Comparison of ENCODE assay signal across 8 mouse cellular contexts in genomic region chr5:21056595-21056994, GRCm38 (mm10). TPM values are rescaled to one million over a fixed set of nuclear protein-coding genes. Genes with fewer than 3 reads are reported as not detected.
DNase-seq lines count a peak whose midpoint lies in the region; ATAC-seq and TF ChIP-seq lines count a peak whose summit lies in the region.

No protein-coding gene starts in this region.

- H3K36me3 ChIP-seq in neural tube, embryonic 11.5 days (ENCODE audit: control insufficient read depth, insufficient read depth, low read length) = no peaks in the 10 kb centered on the region
- H3K36me3 ChIP-seq in limb, embryonic 12.5 days = no peaks in the 10 kb centered on the region
- H3K36me3 ChIP-seq in stomach, embryonic 14.5 days (ENCODE audit: control insufficient read depth, insufficient read depth, low read length) = no peaks in the 10 kb centered on the region

- DNase-seq in cerebellum, adult 2 months = no peak
- DNase-seq in cerebellum, adult 11 months = no peak
- no peak for DNase-seq in neural tube, embryonic 11.5 days (ENCODE audit: low spot score)
- no peak for DNase-seq in neural tube, embryonic 10.5 days (ENCODE audit: extremely low spot score, low spot score)
- DNase-seq in cerebellum, adult 18-20 months = no peak
- DNase-seq in adrenal gland, postnatal 4 days (ENCODE audit: low spot score in 2 of 2) = no peak

- no peak for TF ChIP-seq CTCF in cerebellum, adult 2 months (IDR thresholded peaks at IDR 0.05; ENCODE audit: borderline replicate concordance, insufficient read depth, low read depth, low read length)

- WGBS in cerebellum, adult 2 months = 5% methylated on average over 8 of the region's 8 CpGs
- WGBS in neural tube, embryonic 11.5 days = 13% methylated on average over 8 of the region's 8 CpGs
- 14% methylated on average over 8 of the region's 8 CpGs for WGBS in limb, embryonic 12.5 days
- WGBS in stomach, embryonic 14.5 days = 8% methylated on average over 8 of the region's 8 CpGs

- H3K9me3 ChIP-seq in neural tube, embryonic 11.5 days (ENCODE audit: control insufficient read depth, low read length) = no peaks in the 10 kb centered on the region
- H3K9me3 ChIP-seq in limb, embryonic 12.5 days = no peaks in the 10 kb centered on the region
- no peaks in the 10 kb centered on the region for H3K9me3 ChIP-seq in stomach, embryonic 14.5 days (ENCODE audit: control insufficient read depth, low read depth, low read length)

- ATAC-seq in neural tube, embryonic 11.5 days (ENCODE audit: insufficient read depth, low FRiP score, low TSS enrichment) = no peak
- no peak for ATAC-seq in limb, embryonic 12.5 days (ENCODE audit: insufficient number of reproducible peaks, insufficient read depth, low FRiP score, low TSS enrichment, low read depth)
- no peak for ATAC-seq in stomach, embryonic 14.5 days (ENCODE audit: insufficient number of reproducible peaks, insufficient read depth, low FRiP score, low read depth)

- H3K4me2 ChIP-seq in neural tube, embryonic 11.5 days (ENCODE audit: low read depth) = peak overlapping the region; percentile 48
- peak overlapping the region; percentile 56 for H3K4me2 ChIP-seq in limb, embryonic 12.5 days
- peak overlapping the region; percentile 42 for H3K4me2 ChIP-seq in stomach, embryonic 14.5 days (replicated peaks; ENCODE audit: low read depth, low read length)

- peak overlapping the region; percentile 30 for H3K27ac ChIP-seq in cerebellum, adult 2 months (ENCODE audit: insufficient read depth, low read length)
- H3K27ac ChIP-seq in neural tube, embryonic 11.5 days (ENCODE audit: low read depth, low read length) = peak overlapping the region; percentile 100
- peak overlapping the region; percentile 99 for H3K27ac ChIP-seq in limb, embryonic 12.5 days
- H3K27ac ChIP-seq in stomach, embryonic 14.5 days (ENCODE audit: low read length) = peak overlapping the region; percentile 92

- H3K27me3 ChIP-seq in cerebellum, adult 2 months (ENCODE audit: control insufficient read depth, insufficient read depth, low read length) = no peaks in the 10 kb centered on the region
- no peaks in the 10 kb centered on the region for H3K27me3 ChIP-seq in neural tube, embryonic 11.5 days (ENCODE audit: control insufficient read depth, insufficient read depth, low read length)
- H3K27me3 ChIP-seq in limb, embryonic 12.5 days = no peaks in the 10 kb centered on the region
- H3K27me3 ChIP-seq in stomach, embryonic 14.5 days (ENCODE audit: control insufficient read depth, insufficient read depth, low read length) = no peaks in the 10 kb centered on the region

- peaks cover 3% of the 10 kb centered on the region; the same call in 1 of the 2 replicates for H3K4me1 ChIP-seq in cerebellum, adult 2 months (ENCODE audit: control insufficient read depth, insufficient read depth, low read length)
- peaks cover 5% of the 10 kb centered on the region; the same call in 1 of the 2 replicates for H3K4me1 ChIP-seq in neural tube, embryonic 11.5 days (ENCODE audit: control insufficient read depth, insufficient read depth, low read length)
- peaks cover 7% of the 10 kb centered on the region for H3K4me1 ChIP-seq in limb, embryonic 12.5 days (replicated peaks)
- peaks cover 4% of the 10 kb centered on the region; the same call in 1 of the 2 replicates for H3K4me1 ChIP-seq in stomach, embryonic 14.5 days (ENCODE audit: control insufficient read depth, insufficient read depth, low read length)

- peak overlapping the region; percentile 56 for H3K4me3 ChIP-seq in cerebellum, adult 2 months (replicated peaks; ENCODE audit: insufficient read depth, low read depth, low read length)
- H3K4me3 ChIP-seq in neural tube, embryonic 11.5 days (ENCODE audit: low read depth, low read length) = peak overlapping the region; percentile 93
- peak overlapping the region; percentile 97 for H3K4me3 ChIP-seq in limb, embryonic 12.5 days (replicated peaks)
- peak overlapping the region; percentile 99 for H3K4me3 ChIP-seq in stomach, embryonic 14.5 days (ENCODE audit: low read depth, low read length)

- H3K9ac ChIP-seq in neural tube, embryonic 11.5 days (ENCODE audit: low read length) = peak overlapping the region; percentile 56
- H3K9ac ChIP-seq in limb, embryonic 12.5 days (replicated peaks) = peak overlapping the region; percentile 50
- H3K9ac ChIP-seq in stomach, embryonic 14.5 days (replicated peaks; ENCODE audit: low read depth, low read length) = peak overlapping the region; percentile 31

- no peak for TF ChIP-seq POLR2A in cerebellum, adult 2 months (IDR thresholded peaks at IDR 0.05; ENCODE audit: borderline replicate concordance, insufficient read depth, low read length)

RNA-seq across cellular contexts. Expression of gene Ptpn12, which starts 0.9 kb away (rescaled TPM):
- 48.5 and 52.1 TPM in 2 replicates for polyA plus RNA-seq in cerebellum, adult 2 months (2012; rRNA removed)
- polyA plus RNA-seq in neural tube, embryonic 11.5 days (2014; fragmentation: Nextera tagmentation; extraction: Ambion mirVana) = 23.6 and 25.9 TPM in 2 replicates
- 25.5 and 26.7 TPM in 2 replicates for polyA plus RNA-seq in limb, embryonic 12.5 days (2016; fragmentation: Nextera tagmentation; extraction: Ambion mirVana)
- polyA plus RNA-seq in stomach, embryonic 14.5 days (2014; fragmentation: Nextera tagmentation; extraction: Ambion mirVana) = 24.8 and 27.8 TPM in 2 replicates
- 10 to 100 TPM; 52.2 to 55.8 TPM for total RNA-seq in adrenal gland, postnatal 4 days (2021)

Comparison
In these comparisons a context has a peak if more than half of its experiments do, and no peak if none do; other contexts are left out.
1. H3K27ac ChIP-seq: peak in every context shown above with its lines; median percentile 100 in neural tube, embryonic 11.5 days; 99 in limb, embryonic 12.5 days; 92 in stomach, embryonic 14.5 days; 30 in cerebellum, adult 2 months.